Mouse (Mus musculus) NIH3T3 (cell line): ENCODE results near the gene Gp2.

Source experiments
- DNase-seq: peaks from one replicate; pipeline ENCODE4 v3.0.0-alpha.2; 2012; ENCODE audit warnings: low read depth

Gene Gp2

GRCm38 (mm10) chr7:119459185-119459584, at the start of gene Gp2:
Gene Gp2, minus strand, starts transcription at chr7:119459285.
- no peak for DNase-seq

GRCm38 (mm10) chr7:119490041-119490780, 31.1 kb upstream of the Gp2 start:
- no peak for DNase-seq

- no peak for DNase-seq
Observed at GRCm38 (mm10) chr7:119486683-119487082, 27.6 kb upstream of the Gp2 start.

- DNase-seq: no peak
Observed at GRCm38 (mm10) chr7:119484154-119484553, 25.1 kb upstream of the Gp2 start.

- no peak for DNase-seq
Observed at GRCm38 (mm10) chr7:119479256-119479655, 20.2 kb upstream of the Gp2 start, which contains the start of gene Umod. Gene Umod, minus strand, starts transcription at chr7:119479282.

- no peak for DNase-seq
Observed at GRCm38 (mm10) chr7:119476500-119477389, 17.7 kb upstream of the Gp2 start.

GRCm38 (mm10) chr7:119454192-119454591, 4.9 kb downstream of the Gp2 start:
- DNase-seq: no peak

- peak; percentile 1 for DNase-seq
Observed at GRCm38 (mm10) chr7:119443849-119444248, 15.2 kb downstream of the Gp2 start.

GRCm38 (mm10) chr7:119441938-119442337, 17.1 kb downstream of the Gp2 start:
- DNase-seq: no peak

GRCm38 (mm10) chr7:119427180-119427616, 31.9 kb downstream of the Gp2 start:
- peak; percentile 30 for DNase-seq

GRCm38 (mm10) chr7:119420730-119421129, 38.4 kb downstream of the Gp2 start:
- no peak for DNase-seq

GRCm38 (mm10) chr7:119418523-119418922, 40.6 kb downstream of the Gp2 start:
- DNase-seq: no peak

GRCm38 (mm10) chr7:119394050-119394732, 64.9 kb downstream of the Gp2 start:
- no peak for DNase-seq
